Mouse (Mus musculus) lung, embryonic 15.5 days (tissue): ENCODE measurements around the gene Zcchc24. TPM values are rescaled to one million over a fixed set of nuclear protein-coding genes. Genes with fewer than 3 reads are reported as not detected.
A peak's percentile ranks its signal among the peaks of the same experiment; 100 is the strongest.
"Not testable (repeated sequence)": the region's sequence is repeated elsewhere in the genome, so short reads cannot be mapped to it uniquely, and the experiment has no call there.

ENCODE experiments used
- ATAC-seq: fragments of 200-750 bp; cut with Nextera tagmentation; 2 replicates; pipeline ENCODE4 v1.8.0; 2017; ENCODE audit warnings: moderate number of reproducible peaks, borderline replicate concordance; ENCODE audit not compliant: low FRiP score, low TSS enrichment; ENCODE audit errors: extremely low read depth
- H3K27ac ChIP-seq: fragments of 300-500 bp; sonication (generic); 2 replicates; pipeline ENCODE4 v1.5.1; 2015; ENCODE audit warnings: moderate library complexity, mild to moderate bottlenecking, inconsistent platforms
- H3K27me3 ChIP-seq: fragments of 300-500 bp; sonication (generic); 2 replicates; pipeline ENCODE4 v1.6.1; 2015; ENCODE audit warnings: inconsistent platforms
- H3K36me3 ChIP-seq: fragments of 300-500 bp; sonication (generic); 2 replicates; pipeline ENCODE4 v1.6.1; 2015; ENCODE audit warnings: inconsistent platforms
- H3K4me1 ChIP-seq: fragments of 300-500 bp; sonication (generic); 2 replicates; pipeline ENCODE4 v1.6.1; 2015; ENCODE audit warnings: inconsistent platforms
- H3K4me2 ChIP-seq: fragments of 300-500 bp; sonication (generic); 2 replicates; pipeline ENCODE4 v1.6.1; 2015; ENCODE audit warnings: inconsistent platforms, mild to moderate bottlenecking, moderate library complexity
- H3K4me3 ChIP-seq: fragments of 300-500 bp; sonication (generic); 2 replicates; pipeline ENCODE4 v1.5.1; 2015; ENCODE audit warnings: mild to moderate bottlenecking, inconsistent platforms
- H3K9ac ChIP-seq: fragments of 300-500 bp; sonication (generic); 2 replicates; pipeline ENCODE4 v1.6.1; 2015; ENCODE audit warnings: inconsistent platforms
- H3K9me3 ChIP-seq: fragments of 300-500 bp; sonication (generic); 2 replicates; pipeline ENCODE4 v1.6.1; 2016; ENCODE audit warnings: inconsistent platforms
- WGBS: fragments of 180-500 bp; shearing (Covaris S2); methylation state at CpG from one replicate; pipeline ENCODE4 v1.1.7; 2015; 5-methylcytosine and 5-hydroxymethylcytosine counted together
- polyA plus RNA-seq: library from polyadenylated mRNA; unstranded; fragments of >200 nt; fragmentation: Nextera tagmentation; extraction: Ambion mirVana; gene quantifications from 2 replicates; pipeline ENCODE4 v1.2.1, GENCODE M21; 2015

Zcchc24 gene
- 21.4 and 22.4 TPM in 2 replicates for polyA plus RNA-seq

DNA sequence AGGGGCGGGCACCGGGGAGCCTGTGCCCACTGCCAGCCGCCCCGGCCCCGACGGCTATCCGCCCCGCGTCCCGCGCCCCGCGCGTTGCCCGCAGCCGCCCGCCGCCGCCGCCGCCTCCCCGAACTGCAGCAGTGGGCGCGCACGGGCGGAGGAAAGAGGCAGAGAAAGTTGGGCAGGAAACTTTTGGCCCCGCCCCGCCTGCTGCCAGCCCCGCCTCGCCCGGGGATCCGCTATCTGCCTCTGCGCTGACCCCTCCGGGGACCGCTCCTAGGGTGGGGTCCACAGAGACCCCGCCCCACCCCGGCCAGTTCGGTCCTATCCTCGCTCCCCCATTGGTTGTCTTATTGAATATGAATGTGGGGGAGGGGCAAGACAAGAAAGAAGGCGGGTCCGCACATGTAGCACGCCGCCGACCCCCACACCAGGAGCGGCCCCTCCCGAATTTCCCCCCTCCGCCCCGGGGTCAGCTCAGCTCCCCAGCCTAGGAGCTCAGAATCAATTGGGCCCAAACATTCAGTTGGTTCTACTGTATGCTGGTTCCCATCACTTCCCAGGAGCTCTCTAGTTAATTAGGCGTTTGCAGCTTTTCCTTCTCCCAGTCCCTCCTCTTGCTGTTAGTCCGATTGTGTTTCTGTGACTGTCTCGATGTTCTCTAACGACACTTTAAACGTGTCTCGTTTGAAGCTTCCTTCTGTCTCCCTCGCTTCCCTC lies at the start of gene Zcchc24:
TSS of gene Zcchc24 (minus strand) at position 125 of the 711 bp plus-strand sequence.
- H3K27ac ChIP-seq, result peak within 1 kb of the TSS; percentile 87
- H3K4me2 ChIP-seq, result peak within 1 kb of the TSS; percentile 91
- peaks cover 51% of the 10 kb centered on the region for H3K4me1 ChIP-seq
- no peaks in the 10 kb centered on the region for H3K36me3 ChIP-seq
- H3K9ac ChIP-seq, result peak within 1 kb of the TSS; percentile 83
- no peaks in the 10 kb centered on the region for H3K27me3 ChIP-seq
- H3K9me3 ChIP-seq, result no peaks in the 10 kb centered on the region
- WGBS, result under 1% methylated on average over 39 of the region's 55 CpGs
- ATAC-seq, result peak; percentile 96
- peak within 1 kb of the TSS; percentile 71 for H3K4me3 ChIP-seq

GRCm38 (mm10) chr14:25816416-25816815 lies 47.6 kb upstream of the Zcchc24 start:
- peaks cover 3% of the 10 kb centered on the region; the same call in 1 of the 2 replicates for H3K4me1 ChIP-seq
- WGBS, result 6% methylated on average over 9 of the region's 9 CpGs
- 0 out of 2 replicates have a peak, but pooled peaks have one; percentile 39 for ATAC-seq
- H3K27me3 ChIP-seq, result no peaks in the 10 kb centered on the region
- no peak overlapping the region for H3K9ac ChIP-seq
- H3K4me2 ChIP-seq, result no peak overlapping the region
- no peaks in the 10 kb centered on the region for H3K36me3 ChIP-seq
- H3K4me3 ChIP-seq, result no peak overlapping the region
- no peaks in the 10 kb centered on the region for H3K9me3 ChIP-seq
- no peak overlapping the region for H3K27ac ChIP-seq

- Histone ChIP-seq H3K9me3 (no peaks in the 10 kb centered on the region), H3K27ac (no peak overlapping the region), H3K4me1 (peaks cover 3% of the 10 kb centered on the region; the same call in 1 of the 2 replicates), H3K4me2 (no peak overlapping the region), H3K36me3 (no peaks in the 10 kb centered on the region), H3K9ac (no peak overlapping the region), H3K4me3 (no peak overlapping the region), H3K27me3 (no peaks in the 10 kb centered on the region)
- no peak for ATAC-seq
Measured at GRCm38 (mm10) chr14:25814140-25814539, 45.3 kb upstream of the Zcchc24 start.

- H3K4me1 ChIP-seq, H3K36me3 ChIP-seq, H3K27ac ChIP-seq, H3K9ac ChIP-seq, ATAC-seq, H3K4me2 ChIP-seq, H3K27me3 ChIP-seq, H3K4me3 ChIP-seq, H3K9me3 ChIP-seq: not testable (repeated sequence)
- 67% methylated on average over 1 of the region's 1 CpGs for WGBS
Measured at GRCm38 (mm10) chr14:25811026-25811425, 42.2 kb upstream of the Zcchc24 start.

GRCm38 (mm10) chr14:25806561-25806960 lies 37.7 kb upstream of the Zcchc24 start:
- Histone ChIP-seq H3K4me1 (peaks cover 18% of the 10 kb centered on the region), H3K27ac (no peak overlapping the region), H3K27me3 (no peaks in the 10 kb centered on the region), H3K9ac (no peak overlapping the region), H3K4me2 (no peak overlapping the region), H3K36me3 (no peaks in the 10 kb centered on the region), H3K9me3 (no peaks in the 10 kb centered on the region), H3K4me3 (no peak overlapping the region)
- no peak for ATAC-seq
- WGBS, result 80% methylated on average over 7 of the region's 7 CpGs

- Histone ChIP-seq H3K27me3 (no peaks in the 10 kb centered on the region), H3K9me3 (no peaks in the 10 kb centered on the region), H3K36me3 (no peaks in the 10 kb centered on the region), H3K27ac (no peak overlapping the region), H3K4me1 (peaks cover 18% of the 10 kb centered on the region), H3K4me3 (no peak overlapping the region), H3K4me2 (no peak overlapping the region), H3K9ac (no peak overlapping the region)
- WGBS, result 59% methylated on average over 7 of the region's 7 CpGs
- no peak for ATAC-seq
Measured at GRCm38 (mm10) chr14:25805871-25806270, 37.0 kb upstream of the Zcchc24 start.

- Histone ChIP-seq H3K27me3 (no peaks in the 10 kb centered on the region), H3K36me3 (no peaks in the 10 kb centered on the region), H3K9ac (no peak overlapping the region), H3K4me2 (no peak overlapping the region), H3K9me3 (no peaks in the 10 kb centered on the region), H3K4me3 (no peak overlapping the region), H3K27ac (no peak overlapping the region), H3K4me1 (peaks cover 28% of the 10 kb centered on the region)
- ATAC-seq, result 0 out of 2 replicates have a peak, but pooled peaks have one; percentile 39
- WGBS, result 19% methylated on average over 3 of the region's 3 CpGs
Measured at GRCm38 (mm10) chr14:25803246-25803809, 34.5 kb upstream of the Zcchc24 start.

DNA sequence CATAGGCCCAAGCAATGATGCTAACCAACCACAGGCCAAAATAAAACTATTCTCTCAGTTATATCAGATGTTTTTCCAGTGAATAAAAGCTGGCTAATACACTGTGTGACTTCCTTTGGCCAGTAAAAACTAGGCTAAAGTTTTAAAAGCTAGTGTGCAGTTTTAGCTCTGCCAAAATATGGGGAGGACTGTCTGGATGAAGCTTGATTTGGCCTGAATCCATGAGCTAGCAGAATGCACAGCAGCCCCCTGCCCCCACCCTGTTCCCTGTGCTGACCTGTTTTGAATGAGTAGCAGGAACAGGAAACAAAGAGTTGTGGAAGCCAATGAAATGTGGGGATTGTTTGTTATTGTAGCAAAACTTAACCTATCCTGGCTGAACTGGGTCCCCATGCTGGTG lies 33.7 kb upstream of the Zcchc24 start:
- Histone ChIP-seq H3K27ac (peak overlapping the region; percentile 16; the same call in 1 of the 2 replicates), H3K27me3 (no peaks in the 10 kb centered on the region), H3K4me2 (no peak overlapping the region), H3K4me1 (peaks cover 28% of the 10 kb centered on the region), H3K9me3 (no peaks in the 10 kb centered on the region), H3K36me3 (no peaks in the 10 kb centered on the region), H3K4me3 (no peak overlapping the region), H3K9ac (no peak overlapping the region)
- ATAC-seq, result no peak

DNA sequence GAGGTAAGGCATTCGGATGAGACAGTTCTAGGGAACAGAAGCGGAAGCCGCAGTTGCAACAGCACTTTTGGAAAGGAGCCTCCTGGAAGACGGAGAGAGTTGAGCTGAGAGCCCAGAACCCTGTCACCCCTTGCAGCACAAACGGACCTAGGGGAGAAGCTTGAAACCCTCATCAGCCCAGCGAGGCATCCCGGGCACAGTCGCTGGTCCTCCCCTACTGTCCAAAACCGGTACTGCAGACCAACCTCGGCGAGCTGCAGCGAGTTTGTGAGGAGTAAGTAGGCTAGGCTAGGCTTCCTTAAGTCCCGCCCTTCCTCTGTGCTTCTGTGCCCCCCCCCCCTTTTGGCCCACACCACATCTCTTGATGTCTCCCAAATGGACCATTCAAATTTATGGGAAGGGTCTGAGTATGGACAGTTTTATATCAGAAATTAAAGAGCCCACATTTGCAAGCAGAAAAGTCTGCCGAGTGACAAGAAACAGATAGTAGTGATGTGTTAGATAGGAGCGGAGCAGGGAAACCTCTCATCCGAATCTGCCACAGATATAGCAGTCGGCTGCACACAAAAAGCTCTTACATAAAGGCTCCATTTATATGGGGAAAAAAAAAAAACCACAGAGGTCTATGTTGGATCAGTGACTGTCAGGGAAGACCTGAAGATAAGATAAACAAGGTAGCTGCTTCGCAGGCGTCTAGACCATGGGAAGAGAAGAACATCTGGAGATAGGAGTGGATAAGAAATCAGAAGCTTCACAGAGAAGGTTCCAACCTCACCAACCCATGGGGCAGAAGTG lies 31.5 kb upstream of the Zcchc24 start:
- no peak overlapping the region for H3K4me3 ChIP-seq
- WGBS, result 13% methylated on average over 19 of the region's 19 CpGs
- no peak overlapping the region for H3K9ac ChIP-seq
- ATAC-seq, result peak; percentile 56; the same call in 1 of the 2 replicates
- H3K27ac ChIP-seq, result no peak overlapping the region
- H3K4me2 ChIP-seq, result no peak overlapping the region; the same call in 1 of the 2 replicates
- peaks cover 33% of the 10 kb centered on the region for H3K4me1 ChIP-seq
- no peaks in the 10 kb centered on the region for H3K27me3 ChIP-seq
- no peaks in the 10 kb centered on the region for H3K36me3 ChIP-seq
- no peaks in the 10 kb centered on the region for H3K9me3 ChIP-seq

DNA sequence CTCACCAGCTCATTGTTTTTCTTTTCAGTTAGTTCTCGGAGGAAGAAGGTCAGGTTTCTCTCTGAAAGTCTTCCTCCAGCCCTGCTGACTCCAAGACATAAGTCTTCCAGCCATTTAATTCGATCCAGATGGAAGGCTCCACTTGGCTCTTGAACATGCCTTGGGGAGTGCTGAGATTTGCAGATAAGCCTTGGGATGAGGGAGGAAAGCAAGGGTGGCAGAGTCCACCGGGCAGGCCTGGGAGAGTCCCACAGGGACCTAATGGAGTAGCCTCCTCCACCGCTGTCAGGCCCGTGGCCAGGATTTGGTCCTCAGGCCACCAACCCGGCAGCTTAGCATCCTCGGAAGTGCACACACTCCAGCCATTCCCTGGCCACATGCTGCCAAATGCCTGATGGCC lies 27.8 kb upstream of the Zcchc24 start:
- H3K9me3 ChIP-seq, result no peaks in the 10 kb centered on the region
- H3K36me3 ChIP-seq, result no peaks in the 10 kb centered on the region
- H3K4me3 ChIP-seq, result no peak overlapping the region
- H3K27ac ChIP-seq, result peak overlapping the region; percentile 76; the same call in 1 of the 2 replicates
- WGBS, result 58% methylated on average over 7 of the region's 7 CpGs
- H3K27me3 ChIP-seq, result no peaks in the 10 kb centered on the region
- H3K4me1 ChIP-seq, result peaks cover 20% of the 10 kb centered on the region; the same call in 1 of the 2 replicates
- no peak for ATAC-seq
- no peak overlapping the region for H3K4me2 ChIP-seq
- no peak overlapping the region for H3K9ac ChIP-seq

DNA sequence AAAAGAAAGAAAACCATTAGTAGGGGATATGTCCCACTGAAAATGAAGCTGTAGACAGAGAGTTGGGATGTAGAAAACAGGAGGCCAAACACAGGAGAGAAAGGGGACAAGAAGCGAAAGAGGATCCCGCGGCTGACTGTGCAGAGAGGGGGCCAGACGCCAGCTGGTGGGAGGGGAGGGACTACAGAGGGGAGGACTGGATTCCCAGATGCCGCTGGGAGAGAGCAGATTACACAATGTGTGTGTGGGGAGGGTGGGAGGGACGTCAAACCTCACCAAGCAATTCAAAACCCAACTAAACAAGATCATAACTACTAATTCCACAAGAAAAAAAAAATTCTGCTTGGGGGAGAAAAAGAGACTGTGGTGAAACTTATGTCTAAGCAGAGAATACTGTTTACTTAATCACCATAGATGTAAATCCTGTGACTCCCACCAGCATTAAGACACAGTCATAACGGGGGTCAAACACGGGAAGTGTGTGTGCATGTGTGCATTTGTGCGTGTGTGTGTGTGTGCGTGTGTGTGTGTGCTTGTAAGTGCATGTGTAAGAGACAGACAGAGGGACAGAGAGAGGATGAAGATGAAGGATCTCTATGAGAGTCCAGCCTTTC lies 26.8 kb upstream of the Zcchc24 start:
- Histone ChIP-seq H3K36me3 (no peaks in the 10 kb centered on the region), H3K9me3 (no peaks in the 10 kb centered on the region), H3K27me3 (no peaks in the 10 kb centered on the region), H3K4me2 (no peak overlapping the region), H3K27ac (peak overlapping the region; percentile 76), H3K9ac (no peak overlapping the region), H3K4me1 (peaks cover 20% of the 10 kb centered on the region; the same call in 1 of the 2 replicates), H3K4me3 (no peak overlapping the region)
- ATAC-seq, result peak; percentile 90; the same call in 1 of the 2 replicates
- WGBS, result 25% methylated on average over 10 of the region's 10 CpGs
